Mouse (Mus musculus) adrenal gland, postnatal 0 days (tissue): ENCODE measurements around the gene Cyp21a1. TPM values are rescaled to one million over a fixed set of nuclear protein-coding genes. Genes with fewer than 3 reads are reported as not detected.

Source experiments
- microRNA-seq: library from miRNA; unstranded; fragments of <30 nt; microRNA quantifications from one replicate; pipeline ENCODE4, GENCODE M21; 2016; ENCODE audit warnings: borderline replicate concordance; ENCODE audit not compliant: insufficient number of aligned reads
- polyA plus RNA-seq: library from polyadenylated mRNA; unstranded; fragments of >200 nt; fragmentation: Nextera tagmentation; extraction: Ambion mirVana; gene quantifications from 2 replicates; pipeline ENCODE4 v1.2.1, GENCODE M21; 2015

Cyp21a1 gene
- polyA plus RNA-seq = 2,316 and 6,586 TPM in 2 replicates

GRCm38 (mm10) chr17:34804301-34804700 lies at the start of gene Cyp21a1:
TSS of gene Cyp21a1 (minus strand) at chr17:34804561.

GRCm38 (mm10) chr17:34849722-34850516 lies 45.6 kb upstream of the Cyp21a1 start, which contains the start of the genes Skiv2l and Nelfe:
TSS of gene Skiv2l (minus strand) at chr17:34850210.
TSS of gene Nelfe (plus strand) at chr17:34850391.

GRCm38 (mm10) chr17:34836856-34837221 lies 32.5 kb upstream of the Cyp21a1 start, which contains the start of the genes Stk19 and Dxo:
TSS of gene Stk19 (minus strand) at chr17:34836945.
TSS of gene Dxo (plus strand) at chr17:34837019.

Small RNA genes lying within 50 kb of the gene (microRNA-seq; reads per million reads assigned to microRNA genes)
- not detected for gene Gm27471
- not detected for gene Mir6970
- 1.8 reads per million for gene Mir6971

Other genes with a start within 250 kb of the Cyp21a1 start
- 3.0 and 5.0 TPM in 2 replicates for gene Notch4, start 240.3 kb downstream of the Cyp21a1 start, polyA plus RNA-seq
- gene Gpsm3, start 214.8 kb downstream of the Cyp21a1 start, polyA plus RNA-seq = 15.0 TPM in 2 replicates
- 6.1 and 6.8 TPM in 2 replicates for gene Pbx2, start 213.3 kb downstream of the Cyp21a1 start, polyA plus RNA-seq
- 4.4 and 5.1 TPM in 2 replicates for gene Ager, start 206.7 kb downstream of the Cyp21a1 start, polyA plus RNA-seq
- gene Rnf5, start 200.9 kb downstream of the Cyp21a1 start, polyA plus RNA-seq = 90.9 and 133 TPM in 2 replicates
- 43.8 and 58.6 TPM in 2 replicates for gene Agpat1, start 200.3 kb downstream of the Cyp21a1 start, polyA plus RNA-seq
- gene Egfl8, start 188.6 kb downstream of the Cyp21a1 start, polyA plus RNA-seq = 11.5 and 18.6 TPM in 2 replicates
- 25.5 and 34.3 TPM in 2 replicates for gene Ppt2, start 176.1 kb downstream of the Cyp21a1 start, polyA plus RNA-seq
- 1.3 and 2.2 TPM in 2 replicates for gene Prrt1, start 175.0 kb downstream of the Cyp21a1 start, polyA plus RNA-seq
- 13.8 and 17.8 TPM in 2 replicates for gene Fkbpl, start 159.8 kb downstream of the Cyp21a1 start, polyA plus RNA-seq
- 34.1 and 43.4 TPM in 2 replicates for gene Atf6b, start 157.4 kb downstream of the Cyp21a1 start, polyA plus RNA-seq
- gene Tnxb, start 134.0 kb downstream of the Cyp21a1 start, polyA plus RNA-seq = 10.3 and 10.4 TPM in 2 replicates
- 182 and 224 TPM in 2 replicates for gene C4b, start 60.7 kb downstream of the Cyp21a1 start, polyA plus RNA-seq
- gene Stk19, start 32.4 kb upstream of the Cyp21a1 start, polyA plus RNA-seq = 37.9 and 41.1 TPM in 2 replicates
- 34.6 and 62.4 TPM in 2 replicates for gene Dxo, start 32.5 kb upstream of the Cyp21a1 start, polyA plus RNA-seq
- 23.8 and 36.5 TPM in 2 replicates for gene Skiv2l, start 45.6 kb upstream of the Cyp21a1 start, polyA plus RNA-seq
- gene Nelfe, start 45.8 kb upstream of the Cyp21a1 start, polyA plus RNA-seq = 56.9 and 73.9 TPM in 2 replicates
- 27.2 and 40.8 TPM in 2 replicates for gene Cfb, start 58.0 kb upstream of the Cyp21a1 start, polyA plus RNA-seq
- 1.6 and 1.9 TPM in 2 replicates for gene Zbtb12, start 74.9 kb upstream of the Cyp21a1 start, polyA plus RNA-seq
- not detected in 2 replicates for gene Gm20547, start 77.5 kb upstream of the Cyp21a1 start, polyA plus RNA-seq
- 37.4 and 41.0 TPM in 2 replicates for gene C2, start 93.7 kb upstream of the Cyp21a1 start, polyA plus RNA-seq
- 45.4 and 52.6 TPM in 2 replicates for gene Ehmt2, start 93.9 kb upstream of the Cyp21a1 start, polyA plus RNA-seq
- gene Slc44a4, start 109.9 kb upstream of the Cyp21a1 start, polyA plus RNA-seq = 1.1 TPM in 2 replicates
- 24.3 and 32.3 TPM in 2 replicates for gene Neu1, start 126.7 kb upstream of the Cyp21a1 start, polyA plus RNA-seq
- 1.4 and 1.6 TPM in 2 replicates for gene Hspa1b, start 154.7 kb upstream of the Cyp21a1 start, polyA plus RNA-seq
- gene Gm20481, start 165.4 kb upstream of the Cyp21a1 start, polyA plus RNA-seq = not detected in 2 replicates
- 11.8 and 21.4 TPM in 2 replicates for gene Hspa1a, start 167.6 kb upstream of the Cyp21a1 start, polyA plus RNA-seq
- gene Hspa1l, start 168.1 kb upstream of the Cyp21a1 start, polyA plus RNA-seq = 0.11 and 0.17 TPM in 2 replicates
- 62.8 and 87.8 TPM in 2 replicates for gene Lsm2, start 177.3 kb upstream of the Cyp21a1 start, polyA plus RNA-seq
- 31.9 and 37.8 TPM in 2 replicates for gene Vars, start 196.4 kb upstream of the Cyp21a1 start, polyA plus RNA-seq
- gene Vwa7, start 212.0 kb upstream of the Cyp21a1 start, polyA plus RNA-seq = 0.21 and 0.35 TPM in 2 replicates
- 4.2 and 6.4 TPM in 2 replicates for gene Sapcd1, start 223.5 kb upstream of the Cyp21a1 start, polyA plus RNA-seq
- gene Msh5, start 242.2 kb upstream of the Cyp21a1 start, polyA plus RNA-seq = 2.5 and 3.4 TPM in 2 replicates
- 309 and 357 TPM in 2 replicates for gene Clic1, start 245.4 kb upstream of the Cyp21a1 start, polyA plus RNA-seq